Mouse (Mus musculus): ENCODE measurements at regions not wholly inside any gene's neighbourhood (a gene's known extent, or its start where the extent isn't known, plus 50 kb on each side); places are given as distances from the start of the nearest gene placed in this dataset.

DNA sequence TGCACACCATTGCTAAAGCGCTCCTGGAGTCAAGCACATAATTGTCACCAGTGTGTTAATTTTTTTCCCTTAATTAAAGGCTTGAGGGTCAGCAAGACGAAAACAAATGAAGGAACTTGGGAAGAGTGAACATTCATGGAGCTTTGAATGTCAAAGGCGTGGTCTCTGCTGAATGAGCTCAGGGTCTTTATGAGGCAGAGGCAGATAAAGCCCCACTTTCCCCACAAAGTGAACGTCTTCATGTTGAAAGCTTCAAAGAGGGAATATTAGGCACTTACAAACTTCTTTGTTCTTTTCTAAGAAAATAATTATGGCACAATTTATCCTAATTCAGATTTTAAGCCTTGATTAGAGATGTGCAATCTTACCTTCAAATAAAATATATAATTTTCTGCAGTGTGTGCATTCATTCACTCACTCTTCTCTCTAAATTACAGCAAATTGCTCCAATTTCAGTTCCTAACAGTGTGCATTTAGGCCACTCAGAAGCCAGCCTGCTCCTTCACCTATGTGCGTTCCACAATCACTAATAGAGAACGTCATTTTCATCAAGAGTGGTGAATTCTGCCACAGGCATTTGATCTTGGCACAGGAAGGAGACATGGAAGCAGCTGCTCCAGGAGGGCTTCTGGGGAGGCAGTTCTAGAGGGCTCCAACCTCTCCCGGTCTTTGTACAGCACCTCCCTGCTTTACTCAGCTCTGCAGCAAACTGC is 412.1 kb downstream of the Sox11 start:
- no peak for DNase-seq
- intact Hi-C loops (cut with DNase I): no loop called here

DNA sequence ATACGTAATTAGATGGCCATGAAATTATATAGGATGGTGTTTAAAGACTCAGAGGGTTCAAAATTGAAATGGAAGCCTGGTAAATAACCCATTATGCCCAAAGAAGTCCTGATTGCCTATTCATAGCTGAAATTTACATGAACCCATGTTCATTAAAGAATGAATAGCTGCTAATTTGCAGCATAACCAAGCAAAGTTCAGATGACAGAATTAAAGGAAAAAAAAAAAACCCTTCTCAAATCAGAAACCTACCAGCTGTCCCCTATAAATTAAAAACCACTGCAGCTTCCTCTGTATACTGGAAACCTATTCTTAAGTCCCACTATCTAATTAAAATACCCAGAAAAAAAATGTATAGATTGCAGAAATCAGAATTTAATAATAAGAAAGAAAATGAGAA is 436.2 kb downstream of the Sox11 start:
- DNase-seq: no peak
- intact Hi-C loops (cut with DNase I): no loop called here

DNA sequence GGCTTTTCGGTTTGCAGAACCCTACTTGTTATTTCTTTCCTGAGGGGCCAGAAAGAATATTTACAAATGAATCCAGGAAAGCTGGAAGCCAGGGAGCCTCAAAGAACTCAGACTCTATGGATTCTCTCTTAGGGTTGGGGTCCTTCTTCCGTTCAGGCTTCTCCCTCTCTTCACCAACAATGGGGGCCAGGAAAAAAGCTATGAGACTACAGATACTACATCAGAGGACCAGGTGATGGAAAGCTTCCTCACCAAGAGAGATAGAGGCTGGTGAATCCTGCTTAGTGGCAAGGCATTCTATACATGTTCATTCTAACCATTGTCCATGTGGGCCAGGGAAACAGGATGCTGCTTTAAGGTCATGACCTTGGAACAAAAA is 434.9 kb downstream of the Cmpk2 start:
- DNase-seq: no peak
- intact Hi-C loops (cut with DNase I): no loop called here

DNA sequence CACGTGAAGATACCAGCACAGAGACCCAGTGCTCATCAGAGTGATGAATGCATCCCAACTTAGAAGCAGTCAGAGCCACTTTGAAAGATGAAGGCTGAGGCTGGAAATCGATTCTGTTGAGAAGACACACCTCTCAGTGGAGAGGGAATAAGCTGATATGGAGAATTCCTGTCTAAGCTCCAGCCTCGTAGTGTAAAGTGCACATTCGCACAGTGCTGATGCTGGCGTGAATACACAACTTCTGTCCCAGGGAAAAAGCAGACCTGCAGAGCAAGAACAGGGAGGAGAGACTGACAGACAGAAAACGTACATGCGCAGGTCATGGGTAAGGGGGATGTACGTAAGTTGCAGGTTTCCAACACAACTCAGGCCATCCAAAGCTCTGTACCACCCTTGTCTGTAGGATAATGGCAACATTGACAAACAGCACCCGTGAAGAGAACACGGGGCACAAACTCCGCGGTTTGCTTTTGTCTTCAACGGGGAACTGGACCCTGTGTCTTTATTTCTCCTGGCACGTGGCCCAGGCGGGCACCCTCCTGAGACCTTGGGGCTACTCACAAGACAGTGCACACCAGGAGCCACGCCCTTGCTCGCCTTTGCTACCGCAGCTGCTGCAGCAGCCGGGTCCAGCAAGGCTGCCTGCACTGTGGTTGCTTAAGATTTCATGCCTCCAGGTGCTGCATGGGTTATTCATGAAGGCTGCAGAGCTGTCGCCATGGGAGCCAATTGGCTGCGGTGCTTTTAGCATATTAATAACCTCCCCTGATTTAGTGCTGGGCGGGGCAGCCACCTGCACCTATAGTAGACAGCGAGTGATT is 434.3 kb downstream of the Cmpk2 start:
- intact Hi-C loops (cut with DNase I): no loop called here
- DNase-seq: no peak

DNA sequence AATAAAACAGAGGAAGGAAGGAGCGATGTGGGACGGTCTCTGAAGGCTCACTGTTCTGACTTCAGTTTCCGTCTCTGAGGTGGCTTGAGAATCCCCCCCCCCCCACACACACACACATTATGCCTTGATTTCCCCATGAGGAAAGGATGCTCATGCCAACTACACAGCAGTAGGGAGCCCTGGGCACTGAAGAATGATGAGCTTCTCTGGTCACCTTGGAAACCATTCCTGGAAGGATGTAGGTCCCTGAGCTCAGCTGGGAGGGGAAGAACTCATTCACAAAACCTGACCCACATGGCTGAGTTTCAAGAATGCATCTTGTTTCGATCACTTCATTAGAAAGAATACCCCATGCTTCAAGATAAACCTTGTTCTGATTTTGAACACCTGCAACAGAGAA is 422.2 kb downstream of the Cmpk2 start:
- intact Hi-C loops (cut with DNase I): no loop called here
- no peak for DNase-seq

DNA sequence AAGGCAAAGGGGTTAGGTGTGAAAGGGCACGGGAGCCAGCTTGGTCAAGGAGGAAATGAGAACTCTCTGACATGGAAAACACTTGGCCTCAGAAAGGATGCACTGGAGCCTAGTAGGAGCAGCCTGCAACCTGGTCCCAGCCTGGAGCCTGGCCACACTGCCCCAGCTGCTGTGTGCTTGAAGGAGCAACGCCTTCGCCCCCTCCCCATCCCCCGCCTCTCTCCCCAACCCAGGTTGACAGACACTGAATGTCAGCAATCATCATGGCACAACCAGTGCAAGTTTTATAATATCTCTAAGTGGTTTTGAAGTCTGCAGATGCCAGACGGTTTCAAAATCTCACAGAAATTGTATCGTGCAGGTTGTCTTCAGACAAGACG is 417.6 kb downstream of the Cmpk2 start:
- intact Hi-C loops (cut with DNase I): no loop called here
- no peak for DNase-seq

DNA sequence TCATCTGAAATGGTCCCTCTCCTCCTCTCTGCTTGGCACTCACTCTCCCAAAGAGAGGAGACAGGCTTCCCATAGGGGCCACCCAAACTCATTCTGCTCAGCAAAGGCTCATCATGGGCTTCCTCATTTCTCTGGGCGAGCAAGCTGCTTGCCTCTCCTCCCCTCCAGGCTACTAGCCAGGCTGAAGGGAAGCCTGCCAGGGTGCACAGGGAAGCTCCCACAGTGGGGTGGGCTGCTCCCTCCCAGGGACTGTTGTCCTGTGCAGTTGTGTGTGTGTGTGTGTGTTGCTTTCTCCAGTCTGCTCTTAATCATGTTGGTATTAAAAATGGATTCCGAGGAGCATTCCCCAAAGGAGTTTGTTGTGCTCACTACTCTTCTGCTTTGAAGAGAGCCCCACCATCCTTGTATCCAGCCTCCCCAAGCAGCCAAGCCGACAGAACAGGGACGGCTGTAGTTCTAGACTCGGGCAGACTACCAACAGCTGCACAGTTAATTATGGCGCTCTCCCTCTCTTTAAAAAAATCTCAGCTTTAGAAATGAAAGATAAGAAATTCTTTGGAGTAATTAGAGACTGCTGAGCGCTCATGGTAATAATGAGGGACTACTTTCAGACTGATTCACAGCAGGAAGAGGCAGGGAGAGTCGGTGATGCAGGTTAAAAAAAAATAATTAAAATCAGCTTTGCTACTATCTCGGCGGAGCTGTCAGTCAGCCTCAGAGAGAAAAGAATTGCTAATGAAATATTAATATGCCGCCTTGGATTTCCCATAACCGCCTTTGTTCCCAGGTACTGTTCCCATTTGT is 417.0 kb downstream of the Cmpk2 start:
- intact Hi-C loops (cut with DNase I): no loop called here
- DNase-seq: peak; percentile 29 to 44

DNA sequence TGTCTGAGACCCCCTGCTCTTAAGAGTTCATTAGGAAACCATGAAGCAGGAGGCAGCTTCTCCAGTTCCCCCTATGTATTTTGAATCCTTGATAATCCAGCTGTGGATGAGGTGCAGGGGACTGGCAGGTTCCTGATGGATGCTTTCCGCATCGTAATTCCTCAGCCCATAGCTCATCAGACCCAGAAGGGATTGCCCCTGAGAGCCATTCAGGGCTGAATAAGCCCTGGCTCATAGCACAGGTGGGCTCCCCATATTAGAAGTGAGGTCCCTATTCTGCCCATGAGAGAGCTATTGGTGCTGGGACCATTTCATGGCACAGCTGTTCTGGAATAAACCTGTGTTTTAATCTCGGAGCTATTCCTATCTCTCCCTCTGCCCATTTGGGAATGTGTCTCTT is 416.1 kb downstream of the Cmpk2 start:
- intact Hi-C loops (cut with DNase I): no loop called here
- DNase-seq: no peak

DNA sequence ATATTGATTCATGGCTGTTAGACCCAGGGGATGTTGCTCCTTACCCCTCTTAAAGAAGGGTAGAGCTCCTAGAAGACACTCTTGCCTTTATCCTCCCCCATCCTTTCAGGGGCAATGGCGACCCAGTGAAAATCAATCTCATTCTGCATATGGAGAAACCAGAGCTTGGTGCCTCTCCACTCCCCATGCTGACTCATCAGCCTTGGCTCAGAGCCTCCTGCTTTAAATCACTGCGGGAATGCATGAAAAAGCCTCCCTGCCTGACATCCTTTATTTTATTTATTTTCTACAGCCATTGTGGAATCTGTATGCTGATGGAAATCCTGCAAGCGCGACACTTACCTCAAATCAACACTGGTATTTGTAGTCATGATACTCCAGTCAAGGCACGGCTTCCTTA is 415.2 kb downstream of the Cmpk2 start:
- intact Hi-C loops (cut with DNase I): no loop called here
- no peak for DNase-seq

DNA sequence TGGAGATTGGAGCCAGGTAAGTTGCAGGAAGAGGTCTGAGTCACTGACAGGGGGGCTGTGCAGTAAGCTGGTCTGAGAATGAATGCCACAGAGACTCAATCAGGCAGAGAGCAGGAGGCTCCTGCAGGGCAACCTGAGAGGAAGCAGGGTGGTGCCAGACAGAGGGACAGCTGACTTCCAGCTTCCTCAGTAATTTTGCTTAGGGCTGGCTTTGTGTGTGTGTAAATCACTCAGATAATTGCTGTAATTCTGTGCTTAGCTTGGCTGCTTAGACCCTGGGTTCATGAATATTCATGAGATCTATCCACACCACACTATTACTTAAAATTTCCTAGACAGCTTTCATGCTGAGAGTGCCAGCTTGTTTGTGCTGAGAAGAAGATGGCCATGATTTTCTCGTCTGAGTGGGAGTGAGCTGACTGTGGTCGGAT is 408.7 kb downstream of the Cmpk2 start:
- intact Hi-C loops (cut with DNase I): no loop called here

DNA sequence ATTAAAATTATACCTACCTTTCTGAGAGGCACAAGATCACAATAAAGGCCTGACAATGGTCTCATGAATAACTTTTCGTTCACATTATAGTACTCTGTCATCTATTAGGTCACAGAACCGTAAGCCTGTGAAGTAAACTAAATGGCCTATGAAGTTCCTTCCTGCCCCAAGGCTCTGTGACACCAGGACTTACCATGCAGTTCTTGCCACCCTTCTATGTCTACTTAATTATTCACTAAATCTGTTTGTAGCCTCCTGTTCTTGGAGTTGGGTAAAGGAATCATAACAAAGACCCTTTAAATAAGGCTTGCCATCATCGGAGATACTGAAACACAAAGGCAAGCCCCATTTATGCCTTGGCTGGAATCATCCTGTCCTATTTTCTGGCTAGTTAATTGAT is 408.3 kb downstream of the Cmpk2 start:
- no peak for DNase-seq

More for the DNA sequence above, 408.7 kb downstream of the Cmpk2 start:
- DNase-seq: no peak

DNA sequence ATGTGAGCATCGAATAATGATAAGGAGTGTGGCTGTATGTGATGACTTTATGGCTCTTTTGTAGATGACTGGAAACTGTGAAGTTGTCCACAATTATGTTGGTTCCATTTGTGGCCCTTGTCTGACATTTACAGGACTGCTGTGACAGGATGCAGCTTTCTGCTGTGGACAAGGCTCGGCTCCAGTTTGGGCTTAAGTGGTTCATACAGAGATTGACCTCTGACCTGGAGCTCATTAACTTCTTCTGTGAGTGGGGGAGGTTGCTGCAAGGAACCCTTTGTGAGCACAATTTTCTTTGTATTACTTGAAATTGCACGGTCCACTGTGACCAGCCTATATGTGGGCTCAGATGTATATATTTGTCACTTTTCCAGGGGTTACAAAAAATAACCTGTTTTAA is 403.5 kb downstream of the Cmpk2 start:
- no peak for DNase-seq
- intact Hi-C loops (cut with DNase I): no loop called here

More for the DNA sequence above, 408.3 kb downstream of the Cmpk2 start:
- intact Hi-C loops (cut with DNase I): no loop called here

DNA sequence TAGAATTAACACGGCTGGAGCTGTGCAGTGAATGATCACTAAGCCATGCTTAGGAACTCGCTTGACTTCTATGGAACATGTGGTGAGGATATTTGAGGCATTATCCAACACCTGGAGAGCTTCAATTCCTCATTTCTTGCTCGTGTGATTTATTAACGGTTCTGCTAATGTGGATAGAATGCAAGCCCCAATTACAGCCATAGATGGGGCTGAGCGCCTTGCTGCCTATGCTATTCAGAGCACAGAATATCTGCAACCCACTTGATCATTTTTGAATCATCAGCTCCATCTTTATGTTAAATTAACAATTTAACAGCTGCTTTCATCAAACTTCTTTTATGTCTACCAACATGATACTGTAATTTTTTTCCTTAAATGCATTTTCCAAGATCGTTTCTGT is 398.7 kb downstream of the Cmpk2 start:
- intact Hi-C loops (cut with DNase I): no loop called here
- DNase-seq: no peak

DNA sequence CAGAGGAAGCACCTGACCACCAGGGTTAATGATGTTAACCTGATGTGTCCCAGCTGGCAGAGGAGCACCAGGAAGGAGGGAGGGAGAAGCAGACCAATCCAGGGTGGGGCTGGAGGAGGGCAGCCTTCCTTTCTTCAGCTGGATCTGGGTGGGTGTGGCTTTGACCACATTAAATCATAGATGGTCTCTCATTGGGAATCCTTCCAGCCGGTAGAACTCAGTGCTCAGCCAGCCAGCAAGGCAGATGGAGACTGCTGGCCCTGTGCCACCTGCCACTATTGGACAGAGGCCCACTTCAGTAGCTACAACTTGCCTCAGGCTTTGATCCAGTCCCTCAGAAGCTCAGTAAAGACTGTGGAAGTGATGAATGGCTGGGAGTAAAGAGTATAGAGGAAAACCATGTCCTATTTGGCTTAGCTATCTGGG is 386.1 kb downstream of the Cmpk2 start:
- peak in 1 of 2 experiments; percentile 5 for DNase-seq
- intact Hi-C loops (cut with DNase I): no loop called here

DNA sequence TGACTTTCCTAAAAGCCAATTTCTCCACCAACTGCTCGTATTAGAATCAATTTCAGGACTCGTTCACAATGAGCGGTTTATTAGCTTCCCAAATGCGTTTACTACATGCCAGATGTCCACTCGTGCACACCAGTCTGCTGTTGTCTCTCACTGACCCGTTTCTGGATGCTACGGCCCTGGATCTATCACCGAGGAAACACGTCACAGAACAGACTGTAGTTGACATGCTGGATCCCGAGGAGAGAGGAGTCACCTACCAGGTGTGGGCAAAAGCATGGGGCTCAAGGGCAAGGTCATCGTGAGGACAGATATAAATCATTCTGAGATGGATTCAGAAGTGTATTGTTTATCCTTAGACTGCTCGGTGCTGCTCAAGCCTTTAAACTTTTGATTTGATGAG is 375.9 kb downstream of the Cmpk2 start:
- DNase-seq: no peak
- intact Hi-C loops (cut with DNase I): no loop called here

DNA sequence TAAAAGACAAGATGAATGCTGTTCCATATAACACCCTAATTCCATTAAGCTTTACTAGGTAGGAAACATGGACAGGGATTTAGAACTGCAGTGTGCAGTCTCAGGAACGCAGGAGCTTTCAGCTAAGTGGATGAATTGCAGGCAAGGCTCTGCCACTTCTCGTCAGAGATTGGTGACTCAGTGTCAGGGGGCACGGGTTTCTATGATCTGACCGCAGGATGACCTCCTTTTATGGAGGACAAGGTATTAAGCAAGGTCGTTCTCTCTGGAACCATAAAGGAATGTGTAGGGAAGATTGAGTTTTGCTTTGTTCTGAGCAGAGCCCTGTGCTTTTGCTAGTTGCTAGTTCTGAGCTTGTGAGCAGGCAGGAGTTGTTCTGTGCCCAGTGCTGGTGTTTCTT is 373.7 kb downstream of the Cmpk2 start:
- intact Hi-C loops (cut with DNase I): no loop called here
- no peak for DNase-seq

DNA sequence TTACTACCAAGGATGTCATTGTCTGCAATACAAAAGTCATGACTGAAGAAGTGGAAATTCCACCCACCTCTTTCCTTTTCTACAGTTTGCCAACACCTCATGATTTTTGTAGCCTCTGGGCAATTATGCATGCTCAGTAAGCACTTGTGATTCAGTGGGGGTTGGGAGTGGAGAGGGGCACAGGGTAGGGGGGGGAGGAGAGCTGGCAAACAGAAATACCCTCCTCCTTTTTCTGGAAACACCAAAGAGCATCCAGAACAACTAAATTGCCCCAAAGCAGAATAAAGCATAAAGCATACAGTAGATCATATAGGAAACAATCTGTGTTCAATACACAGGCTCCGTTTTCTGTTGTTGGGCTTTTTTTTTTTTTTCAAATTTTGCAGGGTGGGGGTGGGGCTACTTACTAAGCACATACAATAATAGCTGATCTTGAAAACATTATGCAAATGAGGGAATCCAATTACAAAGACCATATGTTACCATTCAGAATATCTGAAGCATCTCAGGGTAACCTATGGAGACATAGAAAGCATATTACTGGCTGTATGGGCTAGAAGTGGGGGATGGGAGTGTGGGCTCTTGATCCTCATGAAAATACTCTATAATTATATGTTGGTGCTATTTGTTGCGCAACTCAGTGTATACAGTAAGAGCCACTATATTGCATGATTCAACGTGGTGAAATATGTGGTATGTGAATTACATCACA is 352.4 kb downstream of the Cmpk2 start:
- no peak for DNase-seq
- intact Hi-C loops (cut with DNase I): no loop called here

DNA sequence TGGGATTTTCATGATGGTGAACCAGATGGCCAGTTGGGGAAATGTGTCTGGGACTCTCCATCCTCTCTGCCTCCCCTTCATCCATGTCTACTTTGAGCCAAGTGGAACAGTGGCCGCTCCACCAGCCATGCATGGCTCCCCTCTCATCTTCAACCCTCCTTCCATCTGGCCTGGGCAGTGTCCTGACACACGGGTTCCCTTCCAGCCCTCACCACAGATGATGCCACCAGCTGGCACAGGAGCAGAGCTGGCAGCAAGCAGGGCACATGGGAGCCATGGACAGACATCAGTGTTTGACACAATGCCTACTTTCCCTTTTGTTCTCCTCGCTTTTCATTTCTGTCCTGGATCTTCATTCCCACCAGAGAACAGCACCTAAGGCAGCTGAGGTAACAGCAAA is 348.9 kb downstream of the Cmpk2 start:
- intact Hi-C loops (cut with DNase I): no loop called here
- DNase-seq: no peak

DNA sequence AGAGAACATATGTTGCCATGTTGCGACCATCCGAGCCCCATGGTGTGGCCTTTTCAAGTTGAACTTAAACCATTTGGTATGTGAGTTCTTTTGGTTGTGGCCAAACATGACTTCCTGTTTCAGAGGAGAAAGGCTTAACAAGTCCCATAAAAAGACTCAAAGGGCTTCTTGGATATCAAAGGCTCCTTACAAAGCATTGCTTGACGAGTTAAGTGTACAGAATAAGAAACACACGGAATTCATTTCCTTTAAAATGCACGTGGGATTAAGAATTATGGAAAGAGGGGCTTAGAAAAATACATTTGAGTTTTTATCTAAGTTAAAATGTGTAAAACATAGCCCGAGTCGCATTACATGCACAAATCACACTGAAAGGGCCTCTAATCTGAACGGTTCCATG is 346.8 kb downstream of the Cmpk2 start:
- intact Hi-C loops (cut with DNase I): no loop called here
- no peak for DNase-seq

DNA sequence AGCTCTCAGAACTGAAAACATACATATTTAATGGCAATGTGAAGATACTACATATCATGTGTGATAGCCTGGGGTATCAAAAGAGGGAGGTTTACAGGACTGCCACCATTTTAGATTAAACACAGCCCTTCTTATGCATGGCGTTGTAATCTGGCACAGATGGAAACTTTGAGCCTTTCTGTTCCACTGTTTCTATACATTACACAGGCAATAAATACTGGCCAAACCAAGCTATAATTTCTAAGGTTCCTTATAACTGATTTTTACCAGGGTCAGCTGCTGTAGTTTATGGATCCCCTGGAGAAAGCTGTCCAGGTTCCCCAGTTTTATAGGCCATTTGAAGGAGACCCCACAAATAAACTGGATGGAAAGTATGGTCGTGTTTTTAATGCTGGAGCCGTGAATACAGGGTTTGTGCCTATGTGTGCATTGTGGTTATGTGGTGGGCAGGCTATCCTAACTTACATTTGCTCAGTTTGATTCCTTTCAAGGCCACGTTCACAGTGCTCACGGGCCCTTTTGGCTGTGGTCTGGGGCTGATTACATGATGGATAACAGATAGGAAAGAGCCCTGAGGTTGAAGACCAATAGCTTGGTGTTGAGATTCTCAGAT is 341.7 kb downstream of the Cmpk2 start:
- intact Hi-C loops (cut with DNase I): no loop called here
- DNase-seq: no peak
